In genomic region chr11:29395135-29395746, GRCm38 (mm10) we compare ENCODE assay signal across 27 mouse cellular contexts.
"Had no signal": no experiment of that assay in that cellular context is flagged by ENCODE, and none has a peak within 500 bp of the region (broad histone marks: within the 10 kb centered on the region; RNA-seq: fewer than 3 reads in every experiment).

No protein-coding gene starts in this region.

- H3K9me3 ChIP-seq: limb, embryonic 10.5 days; limb, embryonic 12.5 days; limb, embryonic 13.5 days; limb, embryonic 15.5 days; liver, embryonic 12.5 days; liver, embryonic 13.5 days; liver, embryonic 15.5 days; lung, embryonic 15.5 days; megakaryocyte, embryonic 14.5 days; midbrain, embryonic 10.5 days; midbrain, embryonic 12.5 days; midbrain, embryonic 13.5 days; midbrain, embryonic 15.5 days had no signal

- H3K27ac ChIP-seq: limb, embryonic 10.5 days; limb, embryonic 12.5 days; limb, embryonic 13.5 days; limb, embryonic 15.5 days; liver, embryonic 12.5 days; liver, embryonic 13.5 days; liver, embryonic 14.5 days; liver, embryonic 15.5 days; lung, embryonic 15.5 days; macrophage; midbrain, embryonic 10.5 days; midbrain, embryonic 12.5 days; midbrain, embryonic 13.5 days; midbrain, embryonic 15.5 days had no signal

- H3K36me3 ChIP-seq: limb, embryonic 10.5 days; limb, embryonic 13.5 days; limb, embryonic 15.5 days; liver, embryonic 12.5 days; liver, embryonic 13.5 days; liver, embryonic 15.5 days; lung, embryonic 15.5 days; midbrain, embryonic 12.5 days; midbrain, embryonic 13.5 days; midbrain, embryonic 15.5 days had no signal

- H3K4me3 ChIP-seq: limb, embryonic 10.5 days; limb, embryonic 12.5 days; limb, embryonic 13.5 days; limb, embryonic 15.5 days; liver, embryonic 12.5 days; liver, embryonic 13.5 days; liver, embryonic 15.5 days; lung, embryonic 15.5 days; megakaryocyte, embryonic 14.5 days; midbrain, embryonic 10.5 days; midbrain, embryonic 12.5 days; midbrain, embryonic 13.5 days; midbrain, embryonic 15.5 days; myocyte had no signal

- H3K9ac ChIP-seq: limb, embryonic 12.5 days; limb, embryonic 13.5 days; limb, embryonic 15.5 days; liver, embryonic 12.5 days; liver, embryonic 13.5 days; liver, embryonic 14.5 days; liver, embryonic 15.5 days; liver, postnatal 0 days; lung, embryonic 14.5 days; lung, embryonic 15.5 days; midbrain, embryonic 12.5 days; midbrain, embryonic 13.5 days; midbrain, embryonic 15.5 days had no signal

- H3K27me3 ChIP-seq: limb, embryonic 12.5 days; limb, embryonic 13.5 days; limb, embryonic 15.5 days; liver, embryonic 12.5 days; liver, embryonic 13.5 days; liver, embryonic 15.5 days; lung, embryonic 15.5 days; megakaryocyte, embryonic 14.5 days; midbrain, embryonic 12.5 days; midbrain, embryonic 13.5 days; midbrain, embryonic 15.5 days had no signal

- H3K4me1 ChIP-seq: limb, embryonic 10.5 days; limb, embryonic 12.5 days; limb, embryonic 13.5 days; limb, embryonic 15.5 days; liver, embryonic 15.5 days; lung, embryonic 15.5 days; midbrain, embryonic 10.5 days; midbrain, embryonic 12.5 days; midbrain, embryonic 13.5 days; midbrain, embryonic 15.5 days had no signal

- DNase-seq: left cerebral cortex, postnatal 4 days; liver; liver, embryonic 13.5 days; liver, postnatal 0 days; lung, adult 18-20 months; lung, adult 2 months; lung, embryonic 14.5 days; lung, postnatal 10 days; lung, postnatal 14 days; lung, postnatal 36 days; lung, postnatal 4 days; midbrain, embryonic 14.5 days had no signal
